Mouse (Mus musculus) forebrain, embryonic 15.5 days (tissue): ENCODE measurements around the gene Epn2. TPM values are rescaled to one million over a fixed set of nuclear protein-coding genes. Genes with fewer than 3 reads are reported as not detected.

Experiments
- ATAC-seq: fragments of 200-750 bp; cut with Nextera tagmentation; replicated peaks from 2 replicates; pipeline ENCODE4 v1.8.0; 2017; ENCODE audit warnings: mild to moderate bottlenecking, moderate TSS enrichment, moderate library complexity
- H3K27ac ChIP-seq: fragments of 300-500 bp; sonication (generic); replicated peaks from 2 replicates; pipeline ENCODE4 v1.5.1; 2015; ENCODE audit warnings: mild to moderate bottlenecking, inconsistent platforms
- H3K27me3 ChIP-seq: fragments of 300-500 bp; sonication (generic); 2 replicates; pipeline ENCODE4 v1.6.1; 2015; ENCODE audit warnings: inconsistent platforms
- H3K36me3 ChIP-seq: fragments of 300-500 bp; sonication (generic); 2 replicates; pipeline ENCODE4 v1.6.1; 2015; ENCODE audit warnings: mild to moderate bottlenecking, inconsistent platforms
- H3K4me1 ChIP-seq: fragments of 300-500 bp; sonication (generic); 2 replicates; pipeline ENCODE4 v1.6.1; 2015; ENCODE audit warnings: inconsistent platforms
- H3K4me2 ChIP-seq: fragments of 300-500 bp; sonication (generic); replicated peaks from 2 replicates; pipeline ENCODE4 v1.6.1; 2015; ENCODE audit warnings: mild to moderate bottlenecking, inconsistent platforms
- H3K4me3 ChIP-seq: fragments of 300-500 bp; sonication (generic); 2 replicates; pipeline ENCODE4 v1.5.1; 2015; ENCODE audit warnings: mild to moderate bottlenecking, inconsistent platforms
- H3K9ac ChIP-seq: fragments of 300-500 bp; sonication (generic); replicated peaks from 2 replicates; pipeline ENCODE4 v1.6.1; 2015; ENCODE audit warnings: mild to moderate bottlenecking, inconsistent platforms
- H3K9me3 ChIP-seq: fragments of 300-500 bp; sonication (generic); 2 replicates; pipeline ENCODE4 v1.6.1; 2016; ENCODE audit warnings: inconsistent platforms
- WGBS: fragments of 180-500 bp; shearing (Covaris S2); methylation state at CpG from one replicate; pipeline ENCODE4 v1.1.7; 2015; ENCODE audit warnings: mixed read lengths; 5-methylcytosine and 5-hydroxymethylcytosine counted together
- polyA plus RNA-seq: library from polyadenylated mRNA; unstranded; fragments of >200 nt; fragmentation: Nextera tagmentation; extraction: Ambion mirVana; gene quantifications from 2 replicates; pipeline ENCODE4 v1.2.1, GENCODE M21; 2015

Epn2 gene
- 64.6 and 67.3 TPM in 2 replicates for polyA plus RNA-seq

GRCm38 (mm10) chr11:61578983-61579877, at the start of gene Epn2:
Gene Epn2 (minus strand): TSS chr11:61579687.
- Histone ChIP-seq H3K4me3 (peak within 1 kb of the TSS; percentile 98), H3K27me3 (no peaks in the 10 kb centered on the region), H3K4me2 (peak within 1 kb of the TSS; percentile 76), H3K36me3 (no peaks in the 10 kb centered on the region), H3K27ac (peak within 1 kb of the TSS; percentile 89), H3K9me3 (no peaks in the 10 kb centered on the region), H3K4me1 (peaks cover 22% of the 10 kb centered on the region), H3K9ac (peak within 1 kb of the TSS; percentile 93)
- under 1% methylated on average over 61 of the region's 93 CpGs for WGBS
- peak; percentile 90 for ATAC-seq

- Histone ChIP-seq H3K27me3 (no peaks in the 10 kb centered on the region), H3K27ac (no peak overlapping the region), H3K4me1 (no peaks in the 10 kb centered on the region), H3K9me3 (no peaks in the 10 kb centered on the region), H3K4me2 (no peak overlapping the region), H3K4me3 (no peak overlapping the region), H3K36me3 (no peaks in the 10 kb centered on the region), H3K9ac (no peak overlapping the region)
- WGBS = 94% methylated on average over 1 of the region's 1 CpGs
- ATAC-seq = no peak
Observed at GRCm38 (mm10) chr11:61626509-61626908, 47.0 kb upstream of the Epn2 start.

GRCm38 (mm10) chr11:61625136-61625535, 45.6 kb upstream of the Epn2 start:
- H3K4me3 ChIP-seq = no peak overlapping the region
- H3K4me2 ChIP-seq = no peak overlapping the region
- no peak for ATAC-seq
- H3K27me3 ChIP-seq = no peaks in the 10 kb centered on the region
- no peak overlapping the region for H3K9ac ChIP-seq
- peaks cover 2% of the 10 kb centered on the region; the same call in 1 of the 2 replicates for H3K4me1 ChIP-seq
- H3K36me3 ChIP-seq = no peaks in the 10 kb centered on the region
- H3K9me3 ChIP-seq = no peaks in the 10 kb centered on the region
- H3K27ac ChIP-seq = no peak overlapping the region
- 71% methylated on average over 7 of the region's 7 CpGs for WGBS

GRCm38 (mm10) chr11:61620762-61621161, 41.3 kb upstream of the Epn2 start:
- Histone ChIP-seq H3K27me3 (no peaks in the 10 kb centered on the region), H3K9me3 (no peaks in the 10 kb centered on the region), H3K27ac (no peak overlapping the region), H3K36me3 (no peaks in the 10 kb centered on the region), H3K4me3 (peak overlapping the region; percentile 42), H3K4me2 (peak overlapping the region; percentile 70), H3K4me1 (peaks cover 8% of the 10 kb centered on the region), H3K9ac (no peak overlapping the region)
- no peak for ATAC-seq
- WGBS = 63% methylated on average over 8 of the region's 8 CpGs

GRCm38 (mm10) chr11:61620254-61620670, 40.8 kb upstream of the Epn2 start:
- H3K27ac ChIP-seq = no peak overlapping the region
- ATAC-seq = peak; percentile 75

GRCm38 (mm10) chr11:61619791-61620241, 40.3 kb upstream of the Epn2 start:
- Histone ChIP-seq H3K4me3 (peak overlapping the region; percentile 42), H3K9ac (peak overlapping the region; percentile 10; the same call in 1 of the 2 replicates), H3K36me3 (no peaks in the 10 kb centered on the region), H3K4me1 (peaks cover 8% of the 10 kb centered on the region), H3K27me3 (no peaks in the 10 kb centered on the region), H3K4me2 (peak overlapping the region; percentile 70), H3K27ac (no peak overlapping the region), H3K9me3 (no peaks in the 10 kb centered on the region)
- ATAC-seq = peak; percentile 73
- under 1% methylated on average over 17 of the region's 17 CpGs for WGBS

More at GRCm38 (mm10) chr11:61620254-61620670, 40.8 kb upstream of the Epn2 start:
- Histone ChIP-seq H3K4me2 (peak overlapping the region; percentile 70), H3K9ac (no peak overlapping the region), H3K36me3 (no peaks in the 10 kb centered on the region), H3K27me3 (no peaks in the 10 kb centered on the region), H3K4me1 (peaks cover 8% of the 10 kb centered on the region), H3K9me3 (no peaks in the 10 kb centered on the region), H3K4me3 (peak overlapping the region; percentile 42)
- under 1% methylated on average over 17 of the region's 17 CpGs for WGBS

GRCm38 (mm10) chr11:61619356-61619755, 39.9 kb upstream of the Epn2 start:
- H3K4me3 ChIP-seq = peak overlapping the region; percentile 42
- H3K27ac ChIP-seq = no peak overlapping the region
- peaks cover 8% of the 10 kb centered on the region for H3K4me1 ChIP-seq
- H3K36me3 ChIP-seq = no peaks in the 10 kb centered on the region
- peak overlapping the region; percentile 70 for H3K4me2 ChIP-seq
- ATAC-seq = no peak
- no peaks in the 10 kb centered on the region for H3K9me3 ChIP-seq
- no peaks in the 10 kb centered on the region for H3K27me3 ChIP-seq
- 0 out of 2 replicates have a peak overlapping the region, but pooled peaks have one; percentile 10 for H3K9ac ChIP-seq
- 15% methylated on average over 6 of the region's 6 CpGs for WGBS

- WGBS = 80% methylated on average over 7 of the region's 8 CpGs
- H3K4me1 ChIP-seq = peaks cover 8% of the 10 kb centered on the region
- no peak for ATAC-seq
- H3K4me2 ChIP-seq = no peak overlapping the region
- no peak overlapping the region for H3K4me3 ChIP-seq
- no peaks in the 10 kb centered on the region for H3K27me3 ChIP-seq
- H3K27ac ChIP-seq = no peak overlapping the region
- no peaks in the 10 kb centered on the region for H3K9me3 ChIP-seq
- no peaks in the 10 kb centered on the region for H3K36me3 ChIP-seq
- H3K9ac ChIP-seq = no peak overlapping the region
Observed at GRCm38 (mm10) chr11:61618571-61618970, 39.1 kb upstream of the Epn2 start.

- Histone ChIP-seq H3K9me3 (no peaks in the 10 kb centered on the region), H3K9ac (no peak overlapping the region), H3K4me3 (no peak overlapping the region), H3K36me3 (no peaks in the 10 kb centered on the region), H3K4me2 (no peak overlapping the region), H3K4me1 (peaks cover 8% of the 10 kb centered on the region), H3K27ac (no peak overlapping the region), H3K27me3 (no peaks in the 10 kb centered on the region)
- no peak for ATAC-seq
- WGBS = 89% methylated on average over 8 of the region's 8 CpGs
Observed at GRCm38 (mm10) chr11:61618131-61618530, 38.6 kb upstream of the Epn2 start.

GRCm38 (mm10) chr11:61617293-61617975, 37.9 kb upstream of the Epn2 start:
- no peak overlapping the region for H3K4me3 ChIP-seq
- no peak overlapping the region for H3K4me2 ChIP-seq
- no peak overlapping the region for H3K9ac ChIP-seq
- 62% methylated on average over 7 of the region's 7 CpGs for WGBS
- ATAC-seq = no peak
- peaks cover 8% of the 10 kb centered on the region for H3K4me1 ChIP-seq
- H3K36me3 ChIP-seq = no peaks in the 10 kb centered on the region
- no peaks in the 10 kb centered on the region for H3K27me3 ChIP-seq
- H3K27ac ChIP-seq = no peak overlapping the region
- H3K9me3 ChIP-seq = no peaks in the 10 kb centered on the region

GRCm38 (mm10) chr11:61616523-61617292, 37.2 kb upstream of the Epn2 start:
- ATAC-seq = no peak
- no peak overlapping the region for H3K9ac ChIP-seq
- no peaks in the 10 kb centered on the region for H3K9me3 ChIP-seq
- no peaks in the 10 kb centered on the region for H3K36me3 ChIP-seq
- 52% methylated on average over 9 of the region's 9 CpGs for WGBS
- H3K4me3 ChIP-seq = no peak overlapping the region
- no peak overlapping the region for H3K4me2 ChIP-seq
- peaks cover 8% of the 10 kb centered on the region for H3K4me1 ChIP-seq
- no peak overlapping the region for H3K27ac ChIP-seq
- no peaks in the 10 kb centered on the region for H3K27me3 ChIP-seq
